Mouse (Mus musculus) right cerebral cortex, postnatal 14 days (tissue): ENCODE measurements around the gene Magel2.

Experiments used
- DNase-seq: peaks from one replicate; pipeline ENCODE4 v3.0.0; 2022

Gene Magel2

GRCm38 (mm10) chr7:62376510-62377304, at the start of gene Magel2:
TSS of gene Magel2 (plus strand) at chr7:62377010.
- DNase-seq, result peak; percentile 22

- no peak for DNase-seq
Measured at GRCm38 (mm10) chr7:62345411-62345810, 31.4 kb upstream of the Magel2 start.

- no peak for DNase-seq
Measured at GRCm38 (mm10) chr7:62346269-62346668, 30.5 kb upstream of the Magel2 start, which contains the start of gene Ndn. TSS of gene Ndn (plus strand) at chr7:62346569.

- DNase-seq, result peak; percentile 80
Measured at GRCm38 (mm10) chr7:62348106-62348803, 28.6 kb upstream of the Magel2 start.

GRCm38 (mm10) chr7:62348804-62349190, 28.0 kb upstream of the Magel2 start:
- peak; percentile 3 for DNase-seq

GRCm38 (mm10) chr7:62351266-62351665, 25.5 kb upstream of the Magel2 start:
- peak; percentile 4 for DNase-seq

GRCm38 (mm10) chr7:62365039-62365636, 11.7 kb upstream of the Magel2 start:
- no peak for DNase-seq

- DNase-seq, result no peak
Measured at GRCm38 (mm10) chr7:62366730-62367129, 10.1 kb upstream of the Magel2 start.

- no peak for DNase-seq
Measured at GRCm38 (mm10) chr7:62375658-62376057, 1.2 kb upstream of the Magel2 start.

- no peak for DNase-seq
Measured at GRCm38 (mm10) chr7:62377313-62377712, 503 bp downstream of the Magel2 start.

- no peak for DNase-seq
Measured at GRCm38 (mm10) chr7:62378529-62378928, 1.7 kb downstream of the Magel2 start.

- DNase-seq, result no peak
Measured at GRCm38 (mm10) chr7:62382391-62382790, 5.6 kb downstream of the Magel2 start.

GRCm38 (mm10) chr7:62388291-62388690, 11.5 kb downstream of the Magel2 start:
- no peak for DNase-seq

- DNase-seq, result no peak
Measured at GRCm38 (mm10) chr7:62392202-62392601, 15.4 kb downstream of the Magel2 start.

- DNase-seq, result peak; percentile 47
Measured at GRCm38 (mm10) chr7:62406573-62407050, 29.8 kb downstream of the Magel2 start.

- DNase-seq, result no peak
Measured at GRCm38 (mm10) chr7:62407803-62408202, 31.0 kb downstream of the Magel2 start.

GRCm38 (mm10) chr7:62415222-62415621, 38.4 kb downstream of the Magel2 start:
- no peak for DNase-seq

- no peak for DNase-seq
Measured at GRCm38 (mm10) chr7:62416173-62416572, 39.4 kb downstream of the Magel2 start.

- DNase-seq, result no peak
Measured at GRCm38 (mm10) chr7:62418346-62418745, 41.5 kb downstream of the Magel2 start.

GRCm38 (mm10) chr7:62419105-62419492, 42.3 kb downstream of the Magel2 start:
- no peak for DNase-seq

- peak; percentile 84 for DNase-seq
Measured at GRCm38 (mm10) chr7:62419493-62420360, 42.9 kb downstream of the Magel2 start, which contains the start of gene Mkrn3. TSS of gene Mkrn3 (minus strand) at chr7:62420139.

- DNase-seq, result no peak
Measured at GRCm38 (mm10) chr7:62420566-62420965, 43.8 kb downstream of the Magel2 start.
